In the genomic region with DNA sequence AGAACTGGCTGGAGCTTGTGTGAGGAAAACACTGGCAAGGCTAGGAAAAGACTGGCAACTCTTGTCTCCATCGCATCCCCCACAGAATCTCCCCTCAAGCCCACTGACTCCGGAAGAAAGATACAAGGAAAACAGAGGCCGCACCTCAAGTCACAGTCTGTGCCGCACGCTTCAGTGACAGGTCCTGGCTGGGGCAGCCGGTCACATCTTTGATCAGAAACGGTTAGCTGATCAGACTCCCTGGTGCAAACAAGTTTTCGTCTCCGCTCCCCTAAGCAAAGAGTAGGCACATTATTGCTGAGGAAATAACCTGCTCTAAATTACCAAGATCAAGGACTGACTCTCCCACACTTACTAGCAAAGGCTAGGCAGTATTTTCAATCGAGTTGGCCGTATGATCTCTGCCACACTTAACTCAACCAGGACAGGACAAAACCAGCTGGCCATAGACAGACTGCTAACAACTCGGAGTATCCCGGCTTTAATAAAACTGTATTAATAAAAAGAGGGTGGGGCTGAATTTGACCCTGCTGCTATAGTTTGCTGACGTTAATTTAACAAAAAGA, we compare ENCODE assay signal across 24 mouse cellular contexts. TPM values are rescaled to one million over a fixed set of nuclear protein-coding genes. Genes with fewer than 3 reads are reported as not detected.
"Had no signal": no experiment of that assay in that cellular context is flagged by ENCODE, and none has a peak within 500 bp of the region (broad histone marks: within the 10 kb centered on the region; RNA-seq: fewer than 3 reads in every experiment).

No protein-coding gene starts in this region.

- H3K9ac ChIP-seq: lung, embryonic 14.5 days; midbrain, embryonic 12.5 days; neural tube, embryonic 13.5 days; neural tube, embryonic 15.5 days had no signal

- H3K4me2 ChIP-seq: lung, embryonic 14.5 days; midbrain, embryonic 12.5 days; neural tube, embryonic 13.5 days; neural tube, embryonic 15.5 days had no signal

- DNase-seq: lung, adult 18-20 months; lung, embryonic 14.5 days; lung, postnatal 10 days; lung, postnatal 4 days; midbrain, embryonic 14.5 days; retina, postnatal 1 day; right cerebral cortex, adult 18-20 months; right cerebral cortex, postnatal 25 days; right cerebral cortex, postnatal 4 days; spleen, adult 18-20 months; thymus, adult 18-20 months; thymus, postnatal 14 days; thymus, postnatal 36 days had no signal

- H3K9me3 ChIP-seq: midbrain, embryonic 10.5 days; midbrain, embryonic 12.5 days; neural tube, embryonic 13.5 days; neural tube, embryonic 15.5 days had no signal

- H3K27ac ChIP-seq: midbrain, embryonic 10.5 days; midbrain, embryonic 12.5 days; neural tube, embryonic 13.5 days; neural tube, embryonic 15.5 days had no signal

- H3K36me3 ChIP-seq: midbrain, embryonic 12.5 days; neural tube, embryonic 13.5 days; neural tube, embryonic 15.5 days had no signal

- H3K4me1 ChIP-seq: neural tube, embryonic 13.5 days had no signal

- H3K27me3 ChIP-seq: neural tube, embryonic 13.5 days; neural tube, embryonic 15.5 days had no signal

- ATAC-seq: midbrain, embryonic 16.5 days had no signal

- H3K4me3 ChIP-seq: midbrain, embryonic 10.5 days; midbrain, embryonic 12.5 days; myocyte; neural tube, embryonic 13.5 days; neural tube, embryonic 15.5 days had no signal

RNA-seq across cellular contexts. Expression of a gene that starts 10.6 kb away (rescaled TPM):
- total RNA-seq: megakaryocyte, adult 5-6 weeks; megakaryocyte-erythroid progenitor cell, adult 5-6 weeks had no signal
- polyA plus RNA-seq: midbrain, embryonic 10.5 days; midbrain, embryonic 12.5 days; midbrain, embryonic 14.5 days; midbrain, embryonic 16.5 days; myocyte; neural tube, embryonic 11.5 days; neural tube, embryonic 13.5 days; neural tube, embryonic 15.5 days; small intestine, adult 2 months; thymus, postnatal 0 days had no signal
